ENCODE assay signal across 14 mouse cellular contexts in the genomic region with DNA sequence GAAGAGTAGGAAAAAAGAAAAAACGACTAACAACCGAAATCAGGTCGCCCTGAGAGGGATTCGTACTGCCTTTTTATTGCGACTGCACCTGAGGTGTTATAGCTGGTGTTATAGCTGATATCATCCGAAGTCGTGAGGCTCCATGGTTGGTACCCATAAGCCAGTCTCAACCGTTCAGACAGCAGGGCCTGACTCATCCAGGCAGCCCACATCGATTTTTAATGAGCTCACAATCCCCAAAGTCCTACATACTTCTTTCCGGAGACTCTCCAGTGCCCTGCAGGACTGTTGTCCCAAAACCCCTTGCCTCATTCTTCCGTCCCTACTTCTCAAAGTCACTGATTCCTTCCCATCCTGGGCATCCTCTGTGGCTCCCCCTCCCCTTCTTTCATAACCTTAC. TPM values are rescaled to one million over a fixed set of nuclear protein-coding genes. Genes with fewer than 3 reads are reported as not detected.
A peak's percentile ranks its signal among the peaks of the same experiment; 100 is the strongest.
DNase-seq lines count a peak whose midpoint lies in the region; ATAC-seq and TF ChIP-seq lines count a peak whose summit lies in the region.
"Had no signal": no experiment of that assay in that cellular context is flagged by ENCODE, and none has a peak within 500 bp of the region (broad histone marks: within the 10 kb centered on the region; RNA-seq: fewer than 3 reads in every experiment).

No protein-coding gene starts in this region.

- peak overlapping the region; percentile 55; the same call in 1 of the 2 replicates for H3K4me3 ChIP-seq in midbrain, embryonic 10.5 days
- H3K4me3 ChIP-seq in olfactory bulb, adult 2 months (ENCODE audit: insufficient read depth, low read depth, low read length) = peak overlapping the region; percentile 71

- no peak for TF ChIP-seq POLR2A in olfactory bulb, adult 2 months (IDR thresholded peaks at IDR 0.05; ENCODE audit: insufficient read depth, low read depth, low read length)

- H3K36me3 ChIP-seq in midbrain, embryonic 10.5 days = no peaks in the 10 kb centered on the region
- H3K36me3 ChIP-seq: G1E; heart, embryonic 15.5 days; lung, embryonic 15.5 days had no signal

- peak; percentile 12 for DNase-seq in cerebellum, adult 9-11 months
- peak; percentile 28 for DNase-seq in right cerebral cortex, postnatal 25 days
- DNase-seq in right cerebral cortex, postnatal 10 days (ENCODE audit: low spot score in 2 of 2) = no peak
- DNase-seq in midbrain, embryonic 10.5 days (ENCODE audit: low spot score) = no peak
- no peak for DNase-seq in c-Kit-positive CD71-positive TER-119-positive erythroid progenitor cells, embryonic 14.5 days (ENCODE audit: low spot score)
- DNase-seq in ovary, postnatal 10 days (ENCODE audit: low spot score) = no peak
- DNase-seq: gastrocnemius, postnatal 25 days; kidney, adult 2 months; thymus, postnatal 36 days had no signal

- peaks cover 49% of the 10 kb centered on the region for H3K27me3 ChIP-seq in midbrain, embryonic 10.5 days (ENCODE audit: low read depth, poor library complexity, severe bottlenecking)

- peaks cover 11% of the 10 kb centered on the region for H3K4me1 ChIP-seq in midbrain, embryonic 10.5 days
- peaks cover 11% of the 10 kb centered on the region for H3K4me1 ChIP-seq in olfactory bulb, adult 2 months (ENCODE audit: control insufficient read depth, insufficient read depth, low read length)

- ATAC-seq in cerebellum, adult (ENCODE audit: insufficient number of reproducible peaks, low FRiP score, low TSS enrichment) = no peak

- no peak overlapping the region for H3K27ac ChIP-seq in midbrain, embryonic 10.5 days (replicated peaks)
- H3K27ac ChIP-seq in olfactory bulb, adult 2 months (ENCODE audit: insufficient read depth, low read depth, low read length) = no peak overlapping the region
- H3K27ac ChIP-seq: heart, embryonic 15.5 days; lung, embryonic 15.5 days had no signal

- no peak for TF ChIP-seq CTCF in olfactory bulb, adult 2 months (IDR thresholded peaks at IDR 0.05; ENCODE audit: insufficient read depth, low read depth, low read length)

- 62% methylated on average over 11 of the region's 11 CpGs for WGBS in midbrain, embryonic 10.5 days
- WGBS in olfactory bulb, adult 2 months = 55% methylated on average over 11 of the region's 11 CpGs

- no peaks in the 10 kb centered on the region for H3K9me3 ChIP-seq in midbrain, embryonic 10.5 days (replicated peaks)
- H3K9me3 ChIP-seq: heart, embryonic 15.5 days; lung, embryonic 15.5 days had no signal

RNA-seq across cellular contexts. Expression of a gene that starts 0.7 kb away (rescaled TPM):
- polyA plus RNA-seq in midbrain, embryonic 10.5 days (2016; fragmentation: Nextera tagmentation; extraction: Ambion mirVana) = 0.11 and 0.24 TPM in 2 replicates
- not detected in 2 replicates for polyA plus RNA-seq in olfactory bulb, adult 2 months (2012; ENCODE audit: insufficient read depth, insufficient read length, low replicate concordance, missing spikeins)
- polyA plus RNA-seq: G1E had no signal

RNA-seq across cellular contexts. Expression of a gene that starts 12.9 kb away (rescaled TPM):
- not detected in 2 replicates for polyA plus RNA-seq in midbrain, embryonic 10.5 days (2016; fragmentation: Nextera tagmentation; extraction: Ambion mirVana)
- not detected in 2 replicates for polyA plus RNA-seq in olfactory bulb, adult 2 months (2012; ENCODE audit: insufficient read depth, insufficient read length, low replicate concordance, missing spikeins)
- polyA plus RNA-seq: G1E had no signal

Comparison
In these comparisons a context has a peak if more than half of its experiments do, and no peak if none do; other contexts are left out.
1. DNase-seq: peak in cerebellum, adult 9-11 months (single experiment) and right cerebral cortex, postnatal 25 days (single experiment); none in right cerebral cortex, postnatal 10 days (0 of 2), midbrain, embryonic 10.5 days (single experiment), c-Kit-positive CD71-positive TER-119-positive erythroid progenitor cells, embryonic 14.5 days (single experiment) and ovary, postnatal 10 days (single experiment).